Mouse (Mus musculus) kidney, adult 8-10 months (tissue): ENCODE measurements around the gene Cldn3.

Experiments used
- DNase-seq, 2 experiments: peaks; one replicate each; pipeline ENCODE4 v3.0.0; 2022

The Cldn3 gene

GRCm38 (mm10) chr5:135007802-135008571 lies 22.0 kb downstream of the Cldn3 start:
- DNase-seq: peak in 1 of 2 experiments; percentile 58

- DNase-seq: peak; percentile 100
These were observed 22.9 kb downstream of the Cldn3 start, which contains the start of gene Abhd11 for GRCm38 (mm10) chr5:135008671-135009589. Gene Abhd11, plus strand, starts transcription at chr5:135009152.

- peak; percentile 89 to 92 for DNase-seq
These were observed 23.7 kb downstream of the Cldn3 start for GRCm38 (mm10) chr5:135009590-135010319.

- peak in 1 of 2 experiments; percentile 19 for DNase-seq
These were observed 24.3 kb downstream of the Cldn3 start for GRCm38 (mm10) chr5:135010320-135010709.

- peak in 1 of 2 experiments; percentile 20 for DNase-seq
These were observed 25.1 kb downstream of the Cldn3 start for GRCm38 (mm10) chr5:135010841-135011743.

GRCm38 (mm10) chr5:135011809-135012613 lies 26.0 kb downstream of the Cldn3 start:
- DNase-seq: peak in 1 of 2 experiments; percentile 16

GRCm38 (mm10) chr5:135012671-135013441 lies 26.8 kb downstream of the Cldn3 start:
- DNase-seq: peak; percentile 83 to 92

GRCm38 (mm10) chr5:135015497-135015896 lies 29.5 kb downstream of the Cldn3 start:
- peak; percentile 74 to 91 for DNase-seq

- no peak for DNase-seq
These were observed 30.3 kb downstream of the Cldn3 start for GRCm38 (mm10) chr5:135016224-135016759.

- DNase-seq: peak; percentile 87
These were observed 35.8 kb downstream of the Cldn3 start for GRCm38 (mm10) chr5:135021814-135022213.

GRCm38 (mm10) chr5:135023344-135024173 lies 37.5 kb downstream of the Cldn3 start, which contains the start of gene Stx1a:
Gene Stx1a, plus strand, starts transcription at chr5:135023482.
- peak; percentile 77 to 78 for DNase-seq

GRCm38 (mm10) chr5:135024665-135025224 lies 38.7 kb downstream of the Cldn3 start:
- DNase-seq: no peak

- DNase-seq: no peak
These were observed 39.9 kb downstream of the Cldn3 start for GRCm38 (mm10) chr5:135025899-135026298.

- no peak for DNase-seq
These were observed 43.2 kb downstream of the Cldn3 start for GRCm38 (mm10) chr5:135029007-135029854.

GRCm38 (mm10) chr5:135032581-135032980 lies 46.6 kb downstream of the Cldn3 start:
- DNase-seq: no peak

- no peak for DNase-seq
These were observed 48.6 kb downstream of the Cldn3 start for GRCm38 (mm10) chr5:135034593-135034992.
